Mouse (Mus musculus) brain, embryonic 14.5 days (tissue): ENCODE measurements around the gene Itpa.

Experiments used
- CTCF ChIP-seq: fragments of 200-500 bp; IDR thresholded peaks from 2 replicates; pipeline ENCODE4 v1.5.1; 2012; ENCODE audit warnings: inconsistent platforms, mild to moderate bottlenecking, moderate library complexity, borderline replicate concordance; ENCODE audit not compliant: insufficient read depth, insufficient read length; ENCODE audit errors: extremely low read depth
- POLR2A ChIP-seq: fragments of 200-500 bp; IDR thresholded peaks from 2 replicates; pipeline ENCODE4 v1.6.1; 2012; ENCODE audit warnings: mild to moderate bottlenecking, inconsistent platforms, borderline replicate concordance; ENCODE audit not compliant: poor library complexity, insufficient read depth, insufficient read length, severe bottlenecking; ENCODE audit errors: extremely low read depth

GRCm38 (mm10) chr2:130663342-130663741 lies 4.1 kb upstream of the Itpa start:
- TF ChIP-seq POLR2A, result no peak
- TF ChIP-seq CTCF, result no peak
